Mouse (Mus musculus) kidney, embryonic 16.5 days (tissue): Measurements from ENCODE around the gene Lhfp. TPM values are rescaled to one million over a fixed set of nuclear protein-coding genes. Genes with fewer than 3 reads are reported as not detected.

Source experiments
- ATAC-seq: fragments of 200-750 bp; cut with Nextera tagmentation; 2 replicates; pipeline ENCODE4 v1.8.0; 2017; ENCODE audit warnings: moderate TSS enrichment; ENCODE audit not compliant: low FRiP score, low TSS enrichment
- H3K27ac ChIP-seq: fragments of 300-500 bp; sonication (generic); 2 replicates; pipeline ENCODE4 v1.5.1; 2014; ENCODE audit warnings: low read length
- H3K27me3 ChIP-seq: fragments of 300-500 bp; sonication (generic); 2 replicates; pipeline ENCODE4 v1.6.1; 2014; ENCODE audit warnings: low read length, control low read depth, mixed read lengths; ENCODE audit not compliant: insufficient read depth
- H3K36me3 ChIP-seq: fragments of 300-500 bp; sonication (generic); 2 replicates; pipeline ENCODE4 v1.6.1; 2014; ENCODE audit warnings: low read length, control low read depth, mixed read lengths; ENCODE audit not compliant: insufficient read depth
- H3K4me1 ChIP-seq: fragments of 300-500 bp; sonication (generic); 2 replicates; pipeline ENCODE4 v1.6.1; 2014; ENCODE audit warnings: low read length, control low read depth, mixed read lengths; ENCODE audit not compliant: insufficient read depth
- H3K4me2 ChIP-seq: fragments of 300-500 bp; sonication (generic); replicated peaks from 2 replicates; pipeline ENCODE4 v1.6.1; 2014; ENCODE audit warnings: low read depth, low read length
- H3K4me3 ChIP-seq: fragments of 300-500 bp; sonication (generic); 2 replicates; pipeline ENCODE4 v1.5.1; 2014; ENCODE audit warnings: mild to moderate bottlenecking, low read length
- H3K9ac ChIP-seq: fragments of 300-500 bp; sonication (generic); replicated peaks from 2 replicates; pipeline ENCODE4 v1.6.1; 2014; ENCODE audit warnings: low read length
- H3K9me3 ChIP-seq: fragments of 300-500 bp; sonication (generic); 2 replicates; pipeline ENCODE4 v1.6.1; 2016; ENCODE audit warnings: low read length, control low read depth
- WGBS: fragments of 180-500 bp; shearing (Covaris S2); extraction: QIAGEN DNeasy Blood & Tissue Kit; methylation state at CpG from one replicate; pipeline ENCODE4 v1.1.7; 2014; 5-methylcytosine and 5-hydroxymethylcytosine counted together
- polyA plus RNA-seq: library from polyadenylated mRNA; unstranded; fragments of >200 nt; fragmentation: Nextera tagmentation; extraction: Ambion mirVana; gene quantifications from 2 replicates; pipeline ENCODE4 v1.2.1, GENCODE M21; 2015

Lhfp gene
- polyA plus RNA-seq, 1 experiment from 2014 or later = 139 TPM

GRCm38 (mm10) chr3:53007411-53007810, 33.9 kb upstream of the Lhfp start:
- WGBS = 95% methylated on average over 8 of the region's 8 CpGs
- Histone ChIP-seq H3K4me3 (no peak overlapping the region), H3K4me1 (no peaks in the 10 kb centered on the region), H3K27ac (no peak overlapping the region), H3K36me3 (peaks cover 38% of the 10 kb centered on the region), H3K9ac (no peak overlapping the region), H3K9me3 (no peaks in the 10 kb centered on the region), H3K4me2 (no peak overlapping the region), H3K27me3 (no peaks in the 10 kb centered on the region)
- no peak for ATAC-seq

DNA sequence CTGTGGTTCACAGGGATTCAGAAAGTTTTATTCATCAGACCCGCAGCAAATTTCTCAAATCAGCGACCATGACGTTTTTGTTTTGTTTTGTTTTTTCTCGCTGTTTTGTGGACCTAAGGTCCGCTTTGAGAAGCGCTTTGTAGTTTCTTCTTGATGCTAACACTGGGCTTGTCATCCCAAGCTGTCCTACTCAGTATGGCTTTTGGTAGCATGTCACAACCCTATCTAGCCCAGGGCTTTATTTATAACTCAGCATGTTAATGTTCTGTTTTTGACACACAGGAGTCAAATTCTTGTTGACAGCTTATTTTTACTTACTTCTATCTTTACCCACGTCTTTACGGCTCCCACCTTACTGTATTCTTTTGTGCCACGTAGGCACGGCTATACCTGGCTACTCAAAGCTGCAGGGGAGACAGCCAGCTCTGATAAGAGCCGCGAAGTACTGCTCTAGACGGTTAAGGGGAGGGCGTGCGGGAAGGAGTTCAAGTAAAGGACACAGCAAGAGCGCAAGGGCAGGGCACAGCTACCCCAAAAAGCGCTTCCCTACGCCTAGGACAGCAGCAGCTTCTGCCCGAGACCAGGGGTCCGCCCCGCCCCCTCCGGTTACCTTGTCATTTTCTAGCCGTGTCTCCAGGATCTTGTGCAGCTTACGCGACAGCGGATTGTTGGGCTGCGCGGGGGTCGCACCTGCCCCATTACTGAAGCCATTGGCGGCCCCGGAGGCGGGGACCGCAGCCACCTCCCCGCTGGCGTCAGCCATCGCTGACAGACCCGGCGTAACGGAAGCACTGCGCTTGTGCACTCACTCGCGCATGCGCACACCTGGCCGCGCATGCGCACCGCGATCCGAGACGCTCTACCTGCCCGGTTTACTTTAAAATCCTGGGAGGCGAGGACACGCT, 24.6 kb upstream of the Lhfp start, which contains the start of gene Cog6:
Gene Cog6 (minus strand): TSS at position 802 of the 905 bp plus-strand sequence.
- WGBS = 4% methylated on average over 53 of the region's 53 CpGs
- Histone ChIP-seq H3K9me3 (no peaks in the 10 kb centered on the region), H3K27ac (peak within 1 kb of the TSS; percentile 34; the same call in 1 of the 2 replicates), H3K4me1 (peaks cover 3% of the 10 kb centered on the region; the same call in 1 of the 2 replicates), H3K9ac (peak within 1 kb of the TSS; percentile 80), H3K27me3 (no peaks in the 10 kb centered on the region), H3K36me3 (peaks cover 9% of the 10 kb centered on the region; the same call in 1 of the 2 replicates), H3K4me3 (peak within 1 kb of the TSS; percentile 75), H3K4me2 (peak within 1 kb of the TSS; percentile 64)
- peak; percentile 95 for ATAC-seq

DNA sequence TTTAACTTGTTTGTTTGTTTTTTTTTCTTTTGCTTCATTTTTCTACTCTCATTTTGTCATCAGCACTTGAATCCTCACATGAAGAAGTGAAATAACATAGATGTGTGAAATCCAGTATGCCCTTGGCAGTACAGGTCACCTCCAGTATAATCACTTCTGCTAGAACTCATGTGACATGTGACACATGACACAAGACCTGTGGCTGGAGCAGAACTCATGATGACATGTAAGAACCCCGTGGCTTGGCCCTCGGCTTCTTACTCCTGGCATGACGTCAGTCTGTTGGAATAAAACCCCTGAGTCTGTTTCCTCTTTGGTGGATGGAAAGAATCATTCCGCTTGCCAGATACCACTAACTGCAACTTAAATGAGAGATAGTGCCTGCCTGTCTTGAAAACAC, 14.0 kb upstream of the Lhfp start:
- Histone ChIP-seq H3K36me3 (no peaks in the 10 kb centered on the region), H3K4me3 (no peak overlapping the region), H3K9ac (no peak overlapping the region), H3K4me1 (no peaks in the 10 kb centered on the region), H3K9me3 (no peaks in the 10 kb centered on the region), H3K27me3 (no peaks in the 10 kb centered on the region), H3K27ac (no peak overlapping the region), H3K4me2 (no peak overlapping the region)
- ATAC-seq = no peak
- WGBS = 79% methylated on average over 4 of the region's 4 CpGs

DNA sequence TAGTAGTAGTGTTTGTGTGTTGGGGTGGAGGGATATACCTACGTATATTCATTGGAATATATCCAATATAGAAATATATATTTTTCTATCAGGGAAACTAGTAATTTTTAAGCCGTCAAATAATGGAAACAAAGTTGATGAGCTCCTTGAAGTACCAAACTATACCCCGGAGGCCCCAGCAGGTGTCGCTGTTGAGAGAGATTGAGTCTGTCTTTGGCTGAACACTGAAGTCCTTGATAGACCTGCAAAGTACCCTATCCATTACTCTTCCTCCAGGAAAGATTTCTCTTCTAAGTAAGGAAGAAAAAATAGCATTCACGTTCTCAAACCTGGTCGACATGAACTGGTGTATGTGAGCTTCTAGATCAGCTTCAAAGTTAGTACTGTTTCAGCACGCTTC, 12.3 kb upstream of the Lhfp start:
- Histone ChIP-seq H3K4me3 (no peak overlapping the region), H3K36me3 (no peaks in the 10 kb centered on the region), H3K27ac (no peak overlapping the region), H3K9ac (no peak overlapping the region), H3K4me2 (no peak overlapping the region), H3K4me1 (no peaks in the 10 kb centered on the region), H3K27me3 (no peaks in the 10 kb centered on the region), H3K9me3 (no peaks in the 10 kb centered on the region)
- no peak for ATAC-seq
- WGBS = 20% methylated on average over 7 of the region's 7 CpGs

- no peak overlapping the region for H3K4me2 ChIP-seq
- H3K4me1 ChIP-seq = peaks cover 4% of the 10 kb centered on the region; the same call in 1 of the 2 replicates
- no peaks in the 10 kb centered on the region for H3K9me3 ChIP-seq
- no peak overlapping the region for H3K4me3 ChIP-seq
- WGBS = 39% methylated on average over 6 of the region's 6 CpGs
- no peaks in the 10 kb centered on the region for H3K36me3 ChIP-seq
- no peaks in the 10 kb centered on the region for H3K27me3 ChIP-seq
- no peak for ATAC-seq
- no peak overlapping the region for H3K9ac ChIP-seq
- no peak overlapping the region for H3K27ac ChIP-seq
Observed at GRCm38 (mm10) chr3:53031586-53031985, 9.7 kb upstream of the Lhfp start.

DNA sequence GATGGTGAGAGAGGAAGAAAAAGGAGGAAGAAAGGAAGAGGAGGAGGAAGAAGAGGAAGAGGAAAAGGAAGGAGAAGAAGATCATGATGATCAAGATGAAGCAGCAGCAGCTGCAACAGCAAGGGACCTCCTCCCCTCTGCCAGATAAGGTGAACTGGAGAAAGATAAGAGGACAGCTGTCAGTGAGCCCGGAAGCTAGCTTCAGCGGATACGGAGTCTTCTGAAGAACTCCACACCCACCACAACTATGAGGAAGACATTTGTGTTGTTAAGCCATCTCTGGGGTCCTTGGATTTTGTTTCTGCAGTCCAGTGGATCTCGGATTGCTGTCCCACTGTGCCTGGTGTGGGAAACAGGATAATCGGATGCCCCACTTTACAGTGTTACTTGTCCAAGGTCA, 8.9 kb upstream of the Lhfp start:
- H3K4me3 ChIP-seq = no peak overlapping the region
- H3K4me1 ChIP-seq = peaks cover 4% of the 10 kb centered on the region; the same call in 1 of the 2 replicates
- no peaks in the 10 kb centered on the region for H3K27me3 ChIP-seq
- WGBS = 64% methylated on average over 5 of the region's 5 CpGs
- no peaks in the 10 kb centered on the region for H3K36me3 ChIP-seq
- no peaks in the 10 kb centered on the region for H3K9me3 ChIP-seq
- H3K4me2 ChIP-seq = no peak overlapping the region
- ATAC-seq = no peak
- no peak overlapping the region for H3K9ac ChIP-seq
- no peak overlapping the region for H3K27ac ChIP-seq

DNA sequence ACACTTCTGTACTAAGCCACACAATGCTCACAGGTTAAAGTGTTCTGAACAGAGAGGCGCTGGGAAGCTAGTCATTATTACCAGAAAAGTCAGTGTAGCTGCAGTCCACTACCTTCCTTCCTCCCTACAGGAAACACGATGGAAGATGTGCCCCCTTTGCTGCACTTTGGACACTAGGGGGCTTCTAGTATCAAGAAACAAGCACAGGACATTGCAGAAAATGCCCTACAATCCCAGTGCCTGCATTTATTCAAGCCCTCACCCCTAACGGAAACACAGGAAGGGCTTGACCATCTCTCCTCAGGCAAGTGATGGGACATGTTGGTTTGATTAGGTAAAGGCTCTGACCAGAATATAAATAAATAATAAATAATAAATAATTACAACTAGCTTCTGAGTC, 7.9 kb upstream of the Lhfp start:
- 14% methylated on average over 3 of the region's 3 CpGs for WGBS
- H3K36me3 ChIP-seq = no peaks in the 10 kb centered on the region
- no peak overlapping the region for H3K4me2 ChIP-seq
- 0 out of 2 replicates have a peak, but pooled peaks have one; percentile 39 for ATAC-seq
- H3K9ac ChIP-seq = no peak overlapping the region
- H3K27me3 ChIP-seq = no peaks in the 10 kb centered on the region
- H3K4me1 ChIP-seq = peaks cover 4% of the 10 kb centered on the region; the same call in 1 of the 2 replicates
- no peak overlapping the region for H3K4me3 ChIP-seq
- H3K9me3 ChIP-seq = no peaks in the 10 kb centered on the region
- H3K27ac ChIP-seq = no peak overlapping the region

DNA sequence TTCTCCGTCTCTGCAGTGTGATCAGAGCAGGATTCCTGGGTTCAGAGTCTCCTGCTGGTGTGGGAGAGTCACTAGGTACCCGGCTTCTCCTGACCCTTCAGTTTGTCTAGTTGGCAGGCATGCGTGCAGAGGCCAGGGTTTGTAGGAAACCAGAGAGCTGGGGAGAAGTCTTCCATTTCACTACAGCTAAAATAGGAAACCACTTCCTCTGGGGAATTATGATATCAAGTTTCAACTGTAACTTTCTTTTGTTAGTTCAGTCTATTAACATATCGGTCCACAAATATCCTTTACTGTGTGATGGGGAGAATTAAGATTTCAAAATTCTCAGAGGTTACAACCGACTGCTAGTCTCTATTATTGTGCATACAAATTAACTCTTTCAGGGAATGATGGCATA, 5.3 kb upstream of the Lhfp start:
- 27% methylated on average over 5 of the region's 5 CpGs for WGBS
- Histone ChIP-seq H3K9me3 (no peaks in the 10 kb centered on the region), H3K4me2 (no peak overlapping the region), H3K27me3 (0 out of 2 replicates have a peak, but pooled peaks cover 3% of the 10 kb centered on the region), H3K9ac (no peak overlapping the region), H3K4me3 (no peak overlapping the region), H3K4me1 (peaks cover 11% of the 10 kb centered on the region), H3K27ac (no peak overlapping the region), H3K36me3 (no peaks in the 10 kb centered on the region)
- ATAC-seq = no peak

GRCm38 (mm10) chr3:53036941-53037340, 4.4 kb upstream of the Lhfp start:
- no peak overlapping the region for H3K9ac ChIP-seq
- no peak overlapping the region for H3K27ac ChIP-seq
- H3K36me3 ChIP-seq = no peaks in the 10 kb centered on the region
- no peak for ATAC-seq
- no peak overlapping the region for H3K4me2 ChIP-seq
- 77% methylated on average over 7 of the region's 7 CpGs for WGBS
- H3K4me3 ChIP-seq = no peak overlapping the region
- peaks cover 11% of the 10 kb centered on the region for H3K4me1 ChIP-seq
- no peaks in the 10 kb centered on the region for H3K9me3 ChIP-seq
- 0 out of 2 replicates have a peak, but pooled peaks cover 3% of the 10 kb centered on the region for H3K27me3 ChIP-seq

DNA sequence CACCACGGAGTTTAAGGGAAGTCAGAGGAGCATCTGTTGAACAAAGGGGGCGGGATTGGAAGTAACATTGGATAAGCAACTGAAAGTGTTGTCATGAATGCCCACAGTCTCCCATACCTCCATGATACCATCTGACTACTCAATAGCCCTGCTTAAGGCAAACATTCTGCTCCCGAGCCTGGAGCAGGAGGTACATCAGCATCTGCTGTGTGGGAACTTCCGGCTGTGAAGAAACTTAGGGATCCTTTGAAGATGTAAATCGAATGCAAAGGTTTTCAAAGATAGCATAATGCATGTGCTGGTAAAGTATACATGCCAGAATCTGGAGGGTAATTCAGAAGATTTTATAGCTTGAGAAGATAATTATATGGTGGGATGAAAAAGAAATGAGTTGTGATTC, 2.4 kb upstream of the Lhfp start:
- Histone ChIP-seq H3K4me1 (peaks cover 11% of the 10 kb centered on the region), H3K9ac (no peak overlapping the region), H3K9me3 (no peaks in the 10 kb centered on the region), H3K27me3 (0 out of 2 replicates have a peak, but pooled peaks cover 3% of the 10 kb centered on the region), H3K4me3 (no peak overlapping the region), H3K36me3 (no peaks in the 10 kb centered on the region), H3K4me2 (no peak overlapping the region), H3K27ac (no peak overlapping the region)
- ATAC-seq = no peak
- 71% methylated on average over 5 of the region's 5 CpGs for WGBS
